Mouse (Mus musculus): ENCODE measurements around the gene Samd8. TPM values are rescaled to one million over a fixed set of nuclear protein-coding genes. Genes with fewer than 3 reads are reported as not detected.

Samd8 gene
- polyA plus RNA-seq, 1 experiment from 2014 or later = 12.5 TPM

DNA sequence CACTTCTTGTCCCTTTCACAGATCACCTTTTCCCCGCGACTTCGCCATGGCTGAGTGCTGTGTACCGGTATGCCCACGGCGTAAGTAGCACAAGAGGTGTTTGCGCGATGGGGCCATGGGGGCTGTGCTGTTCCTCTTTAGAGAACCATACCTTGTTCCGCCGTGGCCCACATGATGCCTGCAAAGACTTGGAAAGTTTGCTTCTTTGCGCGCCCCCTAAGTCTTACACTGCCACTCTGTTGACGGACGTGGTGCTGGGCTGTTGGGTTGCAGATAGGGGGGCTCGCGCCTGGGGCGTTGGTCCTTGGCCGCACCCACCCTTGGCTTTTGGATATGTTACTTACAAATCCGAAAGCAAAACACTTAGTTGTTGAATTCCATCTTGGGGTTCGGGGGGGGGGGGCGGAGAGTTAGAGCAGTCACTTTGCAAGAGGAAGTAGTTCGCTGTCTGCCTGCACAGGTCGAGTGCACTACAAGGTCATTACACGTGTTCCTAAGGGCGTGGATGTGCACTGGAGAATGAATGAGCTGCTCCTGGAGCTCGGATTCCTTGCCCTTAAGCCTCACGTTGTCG lies 81.6 kb downstream of the Samd8 start:
- ATAC-seq = no peak
- Histone ChIP-seq H3K27me3 (replicated peaks; ENCODE audit: control insufficient read depth, insufficient read depth, low read length) (no peaks in the 10 kb centered on the region), H3K27ac (ENCODE audit: low read length) (peak overlapping the region; percentile 99), H3K9me3 (ENCODE audit: control insufficient read depth, low read length) (no peaks in the 10 kb centered on the region), H3K36me3 (ENCODE audit: control insufficient read depth, insufficient read depth, low read length) (peaks cover 12% of the 10 kb centered on the region; the same call in 1 of the 2 replicates), H3K4me1 (ENCODE audit: control insufficient read depth, insufficient read depth, low read length) (peaks cover 31% of the 10 kb centered on the region), H3K4me2 (ENCODE audit: low read depth, low read length) (peak overlapping the region; percentile 71), H3K4me3 (ENCODE audit: low read length) (peak overlapping the region; percentile 99), H3K9ac (ENCODE audit: low read depth, low read length) (peak overlapping the region; percentile 98)
- 0% methylated on average over 28 of the region's 28 CpGs for WGBS

DNA sequence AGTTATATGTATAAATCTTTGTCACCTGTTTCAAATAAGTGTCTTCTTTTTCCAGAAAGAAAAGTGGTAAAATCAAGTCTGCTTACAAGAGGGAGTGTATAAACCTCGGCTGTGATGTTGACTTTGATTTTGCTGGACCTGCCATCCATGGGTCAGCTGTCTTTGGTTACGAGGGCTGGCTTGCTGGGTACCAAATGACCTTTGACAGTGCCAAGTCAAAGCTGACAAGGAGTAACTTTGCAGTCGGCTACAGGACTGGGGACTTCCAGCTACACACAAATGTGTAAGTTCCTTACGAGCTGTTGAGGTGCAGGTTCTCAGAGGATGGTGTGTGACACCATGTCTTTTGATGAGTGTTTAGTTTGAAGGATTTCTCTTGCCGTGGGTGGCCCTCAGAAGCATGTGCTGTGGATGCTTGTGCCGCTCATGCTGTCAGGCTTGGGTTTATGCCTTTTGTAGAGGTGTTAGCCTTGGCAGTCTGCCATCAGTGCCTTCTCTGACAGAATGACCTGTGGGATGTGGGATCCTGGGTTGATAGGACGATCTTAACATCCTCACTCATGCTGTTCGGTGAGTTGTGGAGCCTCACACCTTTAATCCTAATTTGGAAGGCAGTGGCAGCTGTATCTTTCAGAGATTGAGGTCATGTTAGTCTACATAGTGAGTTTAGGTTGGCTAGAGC lies 88.1 kb downstream of the Samd8 start:
- no peaks in the 10 kb centered on the region for H3K9me3 ChIP-seq (ENCODE audit: control insufficient read depth, low read length)
- peaks cover 31% of the 10 kb centered on the region for H3K36me3 ChIP-seq (ENCODE audit: control insufficient read depth, insufficient read depth, low read length)
- ATAC-seq = no peak
- H3K4me2 ChIP-seq (ENCODE audit: low read depth, low read length) = no peak overlapping the region
- H3K4me1 ChIP-seq (ENCODE audit: control insufficient read depth, insufficient read depth, low read length) = peaks cover 13% of the 10 kb centered on the region
- H3K27ac ChIP-seq (ENCODE audit: low read length) = no peak overlapping the region
- H3K27me3 ChIP-seq (replicated peaks; ENCODE audit: control insufficient read depth, insufficient read depth, low read length) = no peaks in the 10 kb centered on the region
- H3K4me3 ChIP-seq (ENCODE audit: low read length) = no peak overlapping the region
- no peak overlapping the region for H3K9ac ChIP-seq (ENCODE audit: low read depth, low read length)
- WGBS = 82% methylated on average over 8 of the region's 8 CpGs

DNA sequence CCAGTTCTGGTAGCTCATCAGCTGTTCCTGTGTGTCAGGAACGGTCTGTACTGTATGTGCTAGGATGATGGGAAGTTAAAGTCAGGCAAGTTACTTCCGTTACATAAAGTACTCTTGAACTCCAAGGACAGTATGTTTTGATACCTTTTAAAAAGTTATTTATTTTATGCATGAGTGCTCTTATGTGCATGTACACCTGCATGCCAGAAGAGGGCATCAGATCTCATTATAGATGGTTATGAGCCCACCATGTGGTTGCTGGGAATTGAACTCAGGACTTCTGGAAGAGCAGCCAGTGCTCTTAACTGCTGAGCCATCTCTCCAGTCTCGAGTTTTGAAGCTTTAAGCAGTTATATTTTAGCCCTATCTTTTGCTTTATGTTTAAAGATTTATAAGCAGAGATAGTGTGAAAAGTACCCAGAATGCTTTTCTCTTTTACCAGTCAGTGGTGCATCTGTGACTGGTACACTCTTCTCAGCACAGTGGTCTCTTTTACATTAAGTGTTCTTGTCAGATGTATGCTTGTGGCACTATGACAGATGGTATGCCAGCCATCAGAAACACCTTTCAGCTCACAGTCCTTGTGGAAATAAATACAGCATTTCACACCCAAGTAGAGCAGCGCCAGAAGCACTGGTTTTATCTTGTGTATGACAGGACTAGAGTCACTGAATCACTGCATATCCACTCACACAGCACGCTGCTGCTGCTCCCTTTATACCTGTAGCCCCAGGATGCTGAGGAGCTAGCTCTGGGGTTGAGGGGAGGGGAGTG lies 91.7 kb downstream of the Samd8 start:
- peaks cover 21% of the 10 kb centered on the region; the same call in 1 of the 2 replicates for H3K36me3 ChIP-seq (ENCODE audit: control insufficient read depth, insufficient read depth, low read length)
- 89% methylated on average over 5 of the region's 5 CpGs for WGBS
- peaks cover 12% of the 10 kb centered on the region for H3K4me1 ChIP-seq (ENCODE audit: control insufficient read depth, insufficient read depth, low read length)
- ATAC-seq = no peak
- H3K27ac ChIP-seq (ENCODE audit: low read length) = no peak overlapping the region
- H3K4me2 ChIP-seq (ENCODE audit: low read depth, low read length) = no peak overlapping the region
- no peaks in the 10 kb centered on the region for H3K27me3 ChIP-seq (replicated peaks; ENCODE audit: control insufficient read depth, insufficient read depth, low read length)
- no peak overlapping the region for H3K9ac ChIP-seq (ENCODE audit: low read depth, low read length)
- no peak overlapping the region for H3K4me3 ChIP-seq (ENCODE audit: low read length)
- H3K9me3 ChIP-seq (ENCODE audit: control insufficient read depth, low read length) = no peaks in the 10 kb centered on the region

GRCm38 (mm10) chr14:21843263-21843662 lies 92.9 kb downstream of the Samd8 start:
- no peaks in the 10 kb centered on the region for H3K27me3 ChIP-seq (replicated peaks; ENCODE audit: control insufficient read depth, insufficient read depth, low read length)
- ATAC-seq = no peak
- H3K4me2 ChIP-seq (ENCODE audit: low read depth, low read length) = no peak overlapping the region
- WGBS = 69% methylated on average over 6 of the region's 6 CpGs
- no peak overlapping the region for H3K4me3 ChIP-seq (ENCODE audit: low read length)
- H3K36me3 ChIP-seq (ENCODE audit: control insufficient read depth, insufficient read depth, low read length) = peaks cover 17% of the 10 kb centered on the region; the same call in 1 of the 2 replicates
- no peaks in the 10 kb centered on the region for H3K9me3 ChIP-seq (ENCODE audit: control insufficient read depth, low read length)
- H3K4me1 ChIP-seq (ENCODE audit: control insufficient read depth, insufficient read depth, low read length) = peaks cover 19% of the 10 kb centered on the region
- H3K27ac ChIP-seq (ENCODE audit: low read length) = no peak overlapping the region
- H3K9ac ChIP-seq (ENCODE audit: low read depth, low read length) = no peak overlapping the region

DNA sequence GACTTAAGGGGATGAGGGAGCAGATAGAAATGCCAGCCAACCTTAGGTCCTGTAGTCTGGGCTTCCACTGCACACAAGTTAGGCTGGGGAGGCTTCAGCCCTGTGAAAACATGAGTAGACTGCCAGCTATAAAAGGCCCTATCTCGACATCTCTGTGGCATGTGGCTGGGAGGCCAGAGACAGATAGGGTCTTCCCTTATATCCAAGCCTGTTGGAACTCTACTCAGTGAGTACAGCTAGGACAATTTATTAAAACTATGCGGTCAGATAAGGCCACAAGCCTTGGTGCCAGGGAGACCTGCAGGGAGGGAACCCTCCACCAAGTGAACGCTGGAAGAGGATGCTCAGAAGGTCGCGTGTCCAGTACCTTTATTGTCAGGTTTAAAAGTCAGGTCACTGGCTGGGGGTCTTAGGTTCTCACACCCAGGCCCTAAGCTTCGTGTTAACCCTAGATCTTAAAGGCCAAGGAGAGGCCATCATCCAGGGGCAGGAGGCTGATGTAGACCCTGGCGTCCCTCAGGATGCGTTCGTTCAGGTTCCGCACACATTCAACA lies 96.6 kb downstream of the Samd8 start:
- Histone ChIP-seq H3K4me1 (ENCODE audit: control insufficient read depth, insufficient read depth, low read length) (peaks cover 20% of the 10 kb centered on the region), H3K4me3 (ENCODE audit: low read length) (peak overlapping the region; percentile 81), H3K9me3 (ENCODE audit: control insufficient read depth, low read length) (no peaks in the 10 kb centered on the region), H3K27ac (ENCODE audit: low read length) (peak overlapping the region; percentile 86), H3K9ac (ENCODE audit: low read depth, low read length) (peak overlapping the region; percentile 85; the same call in 1 of the 2 replicates), H3K27me3 (replicated peaks; ENCODE audit: control insufficient read depth, insufficient read depth, low read length) (no peaks in the 10 kb centered on the region), H3K36me3 (ENCODE audit: control insufficient read depth, insufficient read depth, low read length) (0 out of 2 replicates have a peak, but pooled peaks cover 2% of the 10 kb centered on the region), H3K4me2 (ENCODE audit: low read depth, low read length) (peak overlapping the region; percentile 99)
- ATAC-seq = no peak
- WGBS = 18% methylated on average over 10 of the region's 10 CpGs

DNA sequence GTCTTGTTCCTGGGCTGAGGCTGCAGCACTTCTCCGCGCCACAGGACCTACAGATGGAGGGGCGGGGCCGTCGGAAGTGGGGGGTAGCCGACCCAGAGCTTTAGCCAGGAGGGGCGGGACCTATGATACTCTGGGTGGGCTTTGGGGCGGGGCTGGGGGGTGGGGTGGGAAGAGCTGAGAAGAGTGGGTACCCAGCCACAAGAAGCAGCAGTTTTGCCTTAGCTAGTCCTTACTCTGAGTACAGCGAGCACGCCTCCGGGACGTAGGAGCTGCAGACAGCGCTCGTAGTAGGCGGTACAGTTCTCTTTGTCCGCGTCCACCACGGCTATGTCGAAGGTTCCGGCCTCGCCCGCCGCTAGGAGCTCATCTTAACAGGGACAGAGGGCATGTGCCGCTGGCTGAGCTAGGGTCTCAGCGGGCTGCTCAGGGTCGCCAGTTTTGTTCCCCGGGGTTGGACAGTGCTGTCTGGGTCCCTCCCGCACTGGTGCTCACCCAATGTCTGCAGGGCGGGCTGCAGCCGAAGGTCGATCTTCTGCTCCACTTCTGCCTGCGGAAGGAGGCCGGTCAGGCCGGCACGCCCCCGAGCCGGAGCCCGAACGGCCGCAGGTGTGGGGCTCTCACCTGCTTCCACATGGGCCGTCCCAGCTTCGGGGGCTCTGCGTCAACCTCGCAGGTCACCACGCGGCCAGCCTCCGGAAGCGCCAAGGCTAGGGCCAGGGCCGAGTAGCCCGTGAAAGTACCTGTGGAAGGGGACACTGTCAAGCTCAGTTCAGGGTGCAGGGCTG lies 97.2 kb downstream of the Samd8 start:
- WGBS = under 1% methylated on average over 50 of the region's 50 CpGs
- Histone ChIP-seq H3K27me3 (replicated peaks; ENCODE audit: control insufficient read depth, insufficient read depth, low read length) (no peaks in the 10 kb centered on the region), H3K36me3 (ENCODE audit: control insufficient read depth, insufficient read depth, low read length) (0 out of 2 replicates have a peak, but pooled peaks cover 2% of the 10 kb centered on the region), H3K4me3 (ENCODE audit: low read length) (peak overlapping the region; percentile 81), H3K9ac (ENCODE audit: low read depth, low read length) (peak overlapping the region; percentile 85), H3K4me2 (ENCODE audit: low read depth, low read length) (peak overlapping the region; percentile 99), H3K9me3 (ENCODE audit: control insufficient read depth, low read length) (no peaks in the 10 kb centered on the region), H3K4me1 (ENCODE audit: control insufficient read depth, insufficient read depth, low read length) (peaks cover 16% of the 10 kb centered on the region), H3K27ac (ENCODE audit: low read length) (peak overlapping the region; percentile 86)
- peak; percentile 43 for ATAC-seq

Other genes starting within 250 kb of the Samd8 start
- not detected in 2 replicates for gene Dupd1, start 36.0 kb upstream of the Samd8 start, polyA plus RNA-seq (2015; fragmentation: Nextera tagmentation; extraction: Ambion mirVana)
- gene Dusp13, start 650 bp downstream of the Samd8 start, polyA plus RNA-seq (2015; fragmentation: Nextera tagmentation; extraction: Ambion mirVana) = not detected in 2 replicates
- 410 and 422 TPM in 2 replicates for gene Vdac2, start 74.7 kb downstream of the Samd8 start, polyA plus RNA-seq (2015; fragmentation: Nextera tagmentation; extraction: Ambion mirVana)
- gene Comtd1, start 98.4 kb downstream of the Samd8 start, polyA plus RNA-seq (2015; fragmentation: Nextera tagmentation; extraction: Ambion mirVana) = 88.2 and 89.1 TPM in 2 replicates
- 5.1 and 7.2 TPM in 2 replicates for gene Zfp503, start 239.1 kb downstream of the Samd8 start, polyA plus RNA-seq (2015; fragmentation: Nextera tagmentation; extraction: Ambion mirVana)

All from intestine, embryonic 16.5 days (tissue).